Mouse (Mus musculus) cortical plate, adult 2 months (tissue): ENCODE data around the gene Mchr1.

Experiments used
- CTCF ChIP-seq: fragments of 200-500 bp; IDR thresholded peaks from 2 replicates; pipeline ENCODE4 v1.5.1; 2011; ENCODE audit warnings: mild to moderate bottlenecking, control low read depth, low read length; ENCODE audit not compliant: insufficient read depth; ENCODE audit errors: extremely low read depth
- POLR2A ChIP-seq: fragments of 200-500 bp; IDR thresholded peaks from 2 replicates; pipeline ENCODE4 v1.6.1; 2011; ENCODE audit warnings: mild to moderate bottlenecking, low read length, control low read depth; ENCODE audit not compliant: insufficient read depth; ENCODE audit errors: extremely low read depth

DNA sequence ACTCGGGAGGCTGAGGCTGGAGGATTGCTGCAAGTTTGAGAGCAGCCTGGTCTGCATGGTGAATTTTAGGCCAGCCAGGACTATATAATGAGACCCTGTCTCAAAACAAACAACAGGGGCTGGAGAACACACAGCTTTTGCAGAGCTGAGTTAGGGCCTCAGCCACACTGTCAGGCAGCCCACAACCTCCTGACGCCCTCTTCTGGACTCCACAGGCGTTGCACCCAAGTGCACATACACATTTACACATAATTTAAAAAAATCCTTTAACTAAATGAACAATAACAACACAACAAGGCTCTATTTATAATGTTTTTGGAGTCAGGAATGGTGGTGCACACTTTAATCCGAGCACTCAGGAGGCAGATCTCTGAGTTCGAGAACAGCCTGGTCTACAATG lies 36.9 kb upstream of the Mchr1 start:
- TF ChIP-seq POLR2A (no peak), CTCF (no peak)
